Mouse (Mus musculus) cerebellum, adult 9-10 months (tissue): Measurements from ENCODE around the gene Galnt5.
A peak's percentile ranks its signal among the peaks of the same experiment; 100 is the strongest.

ENCODE experiments used
- DNase-seq: peaks from one replicate; pipeline ENCODE4 v3.0.0; 2022

Gene Galnt5

DNA sequence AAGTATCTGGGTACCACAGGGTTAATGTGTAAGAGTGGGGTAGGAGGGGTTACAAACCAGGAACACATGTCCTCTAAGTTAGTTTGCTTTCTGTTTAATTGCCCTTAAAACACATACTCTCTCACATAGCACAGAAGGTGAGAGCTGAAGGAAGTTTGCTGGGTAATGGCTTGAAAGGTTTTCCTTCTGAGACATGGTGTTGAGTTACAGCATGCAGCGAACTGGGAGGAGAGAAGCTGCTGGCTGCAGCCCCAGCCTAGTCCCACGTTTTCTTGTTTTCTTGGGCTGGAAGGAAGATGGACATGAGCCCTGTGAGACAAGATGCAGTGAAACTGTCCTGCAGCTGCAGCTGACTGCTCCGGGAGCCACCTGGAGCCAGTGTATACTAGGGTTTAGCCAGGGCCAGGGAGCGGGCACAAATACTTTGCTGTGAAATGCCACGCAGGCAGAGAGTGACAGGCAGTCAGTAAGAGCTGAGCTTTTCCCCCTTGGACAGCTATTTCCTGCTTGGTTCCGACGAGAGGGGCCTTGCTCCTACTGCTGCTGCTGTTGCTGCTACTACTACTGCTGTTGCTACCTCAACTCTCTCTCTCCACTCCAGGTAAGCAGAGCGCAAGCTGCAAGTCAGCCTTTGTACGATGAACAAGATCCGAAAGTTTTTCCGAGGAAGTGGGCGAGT, at the start of gene Galnt5:
Gene Galnt5, plus strand, starts transcription at position 133 of the 679 bp plus-strand sequence.
- DNase-seq = no peak

DNA sequence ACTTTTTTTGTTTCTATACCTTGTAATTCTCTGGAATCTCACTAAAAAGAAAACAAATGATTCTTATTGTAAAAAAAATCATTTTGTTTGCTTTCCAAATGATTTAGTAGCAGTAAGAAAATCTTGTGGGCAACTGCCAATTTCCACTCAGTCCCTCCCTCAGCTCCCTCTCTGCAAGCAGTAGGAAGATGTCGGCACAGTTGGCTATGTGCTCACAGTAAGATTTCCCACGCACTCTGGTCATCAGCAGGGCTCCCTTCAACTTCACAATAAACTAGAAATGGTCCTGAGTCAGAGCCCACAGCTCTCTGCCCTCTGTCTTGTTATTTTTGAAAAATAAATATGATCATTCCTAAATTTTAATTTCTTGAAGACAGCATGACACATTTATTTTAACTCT, 46.1 kb upstream of the Galnt5 start:
- peak; percentile 66 for DNase-seq

DNA sequence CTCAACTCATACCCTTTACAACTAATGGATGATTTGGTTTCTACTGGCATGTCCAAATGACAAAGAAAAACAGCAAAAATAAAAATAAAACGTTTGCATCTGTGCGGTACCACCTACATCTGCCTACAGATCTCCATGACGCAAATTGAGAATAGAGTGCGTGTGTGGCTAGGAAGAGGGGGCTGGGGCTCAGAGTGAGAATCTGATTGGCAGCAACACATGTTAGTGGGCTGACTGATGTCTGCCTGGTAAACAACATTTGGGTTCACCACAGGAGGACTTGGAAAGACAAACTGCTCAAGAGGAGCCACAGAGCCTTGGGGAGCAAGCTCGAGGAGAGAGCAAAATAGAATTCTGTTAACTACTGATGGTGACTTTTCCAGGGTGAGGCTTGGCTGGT, 36.9 kb upstream of the Galnt5 start:
- peak; percentile 87 for DNase-seq

DNA sequence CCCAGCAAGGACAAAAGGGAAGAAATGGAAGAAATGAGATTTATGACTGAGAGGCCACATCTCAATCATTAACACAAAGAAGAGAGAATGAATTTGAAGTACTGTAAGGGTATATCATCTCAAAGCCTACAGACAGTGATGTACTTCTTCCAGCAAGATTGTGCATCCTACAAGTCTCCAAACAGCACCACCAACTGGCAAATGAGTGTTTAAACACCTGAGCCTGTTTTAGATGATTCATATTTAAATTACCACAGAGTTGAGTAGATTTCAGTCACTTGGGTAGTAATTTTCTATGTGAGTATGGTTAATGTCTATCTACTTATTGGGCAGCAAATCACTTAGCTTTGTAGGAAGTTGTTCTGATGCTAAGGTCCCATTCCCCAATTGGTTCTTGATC, 15.4 kb upstream of the Galnt5 start:
- DNase-seq = no peak

DNA sequence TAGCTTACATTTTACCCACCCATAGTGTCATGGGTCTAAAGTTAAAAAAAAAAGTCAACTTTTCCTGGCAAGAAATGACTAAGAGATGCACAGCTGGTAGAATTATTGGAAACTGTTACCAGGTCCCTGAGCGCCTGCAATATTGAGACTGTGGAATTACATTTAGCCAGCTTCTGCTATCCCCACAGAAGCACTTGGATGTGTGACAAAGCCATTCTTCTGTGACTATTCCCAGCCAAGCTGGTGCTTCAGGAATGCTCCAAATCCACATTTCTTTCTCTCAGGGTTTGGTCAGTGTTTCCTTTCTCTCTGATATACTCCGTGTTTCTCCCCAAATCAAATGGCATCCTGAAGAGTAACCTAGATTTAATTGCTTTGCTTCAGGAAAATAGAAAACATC, 6.6 kb upstream of the Galnt5 start:
- peak; percentile 21 for DNase-seq

DNA sequence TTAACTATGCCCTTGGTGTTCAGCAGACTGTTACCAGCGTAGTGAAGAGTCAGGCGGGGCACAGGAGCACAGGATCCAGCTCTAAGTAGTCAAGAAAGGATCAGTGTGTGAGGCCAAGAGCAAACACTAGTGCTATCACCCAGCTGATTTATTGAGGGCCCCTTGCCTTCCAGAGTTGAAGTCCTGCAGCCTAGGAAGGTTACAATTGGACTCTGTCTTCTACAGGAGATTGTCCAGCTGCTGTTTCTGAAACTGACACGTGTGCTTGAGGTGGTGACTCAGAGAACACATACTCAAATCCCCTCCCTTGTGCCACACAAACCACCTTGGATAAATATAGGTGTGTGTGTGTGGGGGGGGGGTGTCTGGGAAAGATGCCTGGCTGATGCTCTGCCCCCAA, 3.8 kb downstream of the Galnt5 start:
- no peak for DNase-seq

DNA sequence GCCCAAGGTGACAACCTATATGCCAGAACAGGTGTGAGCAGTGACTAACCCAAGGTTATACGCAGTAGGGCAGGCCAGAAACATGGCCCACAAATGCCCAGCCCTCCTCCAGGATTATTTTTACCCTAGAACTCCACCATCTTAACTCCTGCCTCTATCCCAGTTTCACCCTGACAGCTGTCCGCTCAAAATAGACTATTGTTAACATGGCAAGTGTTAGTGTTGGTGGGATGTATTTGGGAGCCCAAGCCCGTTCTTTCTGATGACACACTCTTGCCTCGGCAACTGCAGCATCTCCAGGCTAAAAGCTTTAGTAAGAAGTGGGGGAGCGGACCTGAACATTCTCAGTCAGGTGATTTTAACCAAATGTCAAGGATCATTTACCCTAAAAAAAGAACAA, 9.4 kb downstream of the Galnt5 start:
- no peak for DNase-seq

- DNase-seq = peak; percentile 19
Measured at GRCm38 (mm10) chr2:58023556-58023955, 25.9 kb downstream of the Galnt5 start.

DNA sequence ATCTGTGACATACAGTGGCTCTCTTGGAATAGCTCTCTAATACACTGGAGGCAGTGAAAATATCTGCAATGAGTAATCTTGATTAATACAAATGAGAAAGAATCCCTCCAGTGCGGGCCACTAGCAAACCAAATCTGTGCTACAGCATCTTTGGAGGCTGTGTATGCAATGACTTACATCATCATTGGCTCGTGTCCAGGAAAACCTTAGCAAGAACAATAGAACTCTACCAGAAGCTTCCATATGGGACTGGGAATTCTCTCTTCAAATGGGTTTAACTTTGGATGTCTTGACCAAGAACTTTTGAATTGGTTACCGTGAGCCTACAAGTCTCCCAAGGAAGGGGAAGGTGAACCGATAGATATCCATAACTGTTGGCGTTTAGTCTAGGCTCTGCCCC, 29.1 kb downstream of the Galnt5 start:
- no peak for DNase-seq

DNA sequence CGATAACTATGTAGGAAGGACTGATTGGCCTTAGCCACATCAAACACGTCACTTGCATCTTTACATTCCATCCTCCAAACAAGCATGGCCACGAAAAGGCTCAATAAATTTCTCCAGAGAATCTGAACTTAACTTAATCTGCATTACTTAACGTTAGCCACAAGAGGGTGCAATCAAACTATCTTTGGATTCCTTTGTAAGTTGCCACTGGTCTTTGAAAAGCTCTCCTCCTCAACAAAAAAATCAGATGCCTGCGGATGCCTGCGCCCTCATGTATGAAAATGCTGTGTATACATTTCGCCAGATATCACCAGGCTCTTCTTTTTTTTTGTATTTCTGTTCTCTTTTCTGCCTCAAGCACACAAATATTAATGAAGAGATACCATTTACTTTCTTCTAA, 31.7 kb downstream of the Galnt5 start:
- DNase-seq = peak; percentile 75

DNA sequence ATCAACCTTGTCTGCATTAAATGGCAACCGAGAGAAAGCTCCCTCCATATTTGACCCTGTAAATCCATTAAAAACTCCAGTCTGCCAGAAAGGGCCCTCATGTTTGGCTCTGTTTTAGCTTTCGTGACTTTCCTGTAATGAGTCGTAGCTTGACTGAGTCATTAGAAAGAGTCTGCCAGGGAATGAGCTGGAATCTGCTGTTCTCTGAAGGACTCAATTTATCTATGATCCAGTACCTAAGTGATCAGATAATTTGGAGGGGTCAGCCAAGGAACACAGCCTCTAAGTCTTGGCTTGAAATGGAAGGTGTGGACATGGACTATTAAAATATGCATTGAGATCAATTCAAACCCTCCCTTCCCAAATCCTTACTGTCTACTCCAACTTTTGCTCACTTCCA, 33.7 kb downstream of the Galnt5 start:
- DNase-seq = no peak

GRCm38 (mm10) chr2:58035635-58036034, 38.0 kb downstream of the Galnt5 start:
- DNase-seq = no peak

DNA sequence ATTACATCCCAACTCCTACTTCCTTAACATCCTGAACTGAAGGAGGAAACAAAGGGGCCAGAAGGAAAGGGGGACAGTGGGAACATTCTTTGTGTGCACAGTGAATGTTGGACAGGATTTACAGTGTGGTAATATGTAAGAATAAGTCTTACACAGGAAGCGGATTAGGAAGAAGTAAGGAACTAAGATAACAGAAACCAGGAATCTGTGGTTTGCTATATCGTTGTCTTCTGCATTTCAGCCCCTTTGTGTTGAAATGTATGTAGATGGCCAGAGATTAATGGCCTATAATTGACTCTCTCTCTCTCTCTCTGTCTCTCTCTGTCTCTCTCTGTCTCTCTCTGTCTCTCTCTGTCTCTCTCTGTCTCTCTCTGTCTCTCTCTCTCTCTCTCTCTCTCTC, 39.2 kb downstream of the Galnt5 start:
- no peak for DNase-seq

DNA sequence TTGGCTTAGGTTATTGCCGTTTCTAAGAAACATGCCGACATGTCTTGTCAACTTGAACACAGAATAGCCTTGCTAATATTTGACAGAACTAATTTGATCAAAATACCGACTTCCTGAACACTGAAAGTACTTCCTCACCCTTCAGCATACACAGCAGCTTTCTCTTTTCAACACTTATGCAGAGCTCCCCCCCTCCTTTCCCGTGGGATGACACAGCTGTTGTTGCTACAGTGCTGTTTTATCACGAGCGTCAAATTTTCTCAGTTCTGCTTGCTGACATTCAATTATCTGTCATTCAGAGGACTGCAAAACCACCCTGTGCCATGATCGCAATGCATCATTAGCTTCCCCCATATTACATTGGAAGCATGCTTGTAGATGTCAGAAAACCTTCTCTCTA, 44.2 kb downstream of the Galnt5 start:
- no peak for DNase-seq

DNA sequence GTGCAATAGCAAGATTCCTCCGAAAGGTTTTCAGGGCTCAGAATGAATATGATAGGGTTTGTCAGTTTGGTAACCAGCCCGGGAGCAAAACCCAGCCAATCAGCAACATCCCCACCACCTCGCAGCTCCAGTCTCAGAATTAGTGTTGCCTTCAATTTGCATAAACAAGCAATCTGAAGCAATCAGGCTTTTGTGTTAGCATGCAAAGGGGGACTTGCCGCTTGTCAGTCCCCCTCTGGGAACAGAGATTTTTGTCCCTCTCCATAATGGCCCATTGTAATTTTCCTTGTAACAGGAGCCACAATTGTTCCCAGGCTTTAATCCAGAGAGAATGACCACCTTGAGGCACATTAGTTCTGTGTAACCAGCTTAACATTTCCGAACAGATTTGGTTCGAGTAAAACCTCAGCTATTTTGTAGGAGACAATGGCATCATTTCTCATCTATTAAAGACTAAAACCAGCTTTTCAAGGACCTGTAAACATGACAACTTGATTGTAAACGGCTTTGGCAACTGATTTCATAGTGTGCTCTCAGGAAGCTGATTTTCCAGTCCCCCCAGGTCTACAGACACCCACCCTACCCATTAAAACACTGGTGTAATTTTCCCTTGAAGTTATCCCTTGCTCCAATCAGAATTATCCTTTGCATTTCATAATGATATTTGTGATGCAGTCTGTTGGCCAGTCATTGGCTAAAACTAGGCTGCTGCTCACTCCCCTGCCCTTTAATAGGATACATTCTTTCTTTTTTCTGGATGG, 55.3 kb downstream of the Galnt5 start, which contains the start of gene Ermn:
Gene Ermn, minus strand, starts transcription at position 44 of the 761 bp plus-strand sequence.
- DNase-seq = peak; percentile 24

DNA sequence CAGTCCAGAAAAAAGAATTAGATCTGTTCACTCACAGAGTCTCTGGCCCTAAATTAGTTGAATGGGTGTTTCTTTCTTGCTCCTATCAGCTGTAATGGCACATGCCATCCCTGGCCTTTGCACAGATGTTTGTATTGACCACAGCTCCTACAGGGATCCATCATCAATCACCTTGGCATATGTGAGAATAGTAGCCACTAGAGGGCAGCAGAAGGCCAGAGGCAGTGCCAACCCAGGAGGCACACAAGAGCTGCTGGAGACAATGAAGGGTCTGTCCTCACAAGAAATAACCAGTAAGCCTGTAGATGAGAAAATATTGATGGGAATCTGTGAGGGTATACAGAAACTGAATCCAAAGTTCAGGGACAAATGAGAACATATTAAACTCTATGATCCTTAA, 57.7 kb downstream of the Galnt5 start:
- DNase-seq = peak; percentile 89

DNA sequence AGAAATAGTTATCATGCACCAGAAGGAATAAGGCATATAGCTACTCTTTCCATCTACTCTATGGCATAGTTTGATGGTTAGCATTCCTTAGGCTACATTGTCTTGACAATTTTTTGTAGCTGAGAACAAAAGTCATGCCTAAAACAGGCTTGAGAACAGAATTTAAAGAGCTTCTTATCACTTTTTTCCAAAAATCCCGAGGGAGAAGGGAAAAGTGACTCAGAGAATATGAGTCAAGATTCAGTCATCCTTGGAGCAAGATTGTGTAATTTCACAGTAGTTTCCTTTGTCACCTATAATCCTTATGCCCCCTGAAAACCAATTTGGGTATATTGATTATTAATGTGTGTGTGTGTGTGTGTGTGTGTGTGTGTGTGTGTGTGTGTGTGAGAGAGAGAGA, 82.2 kb downstream of the Galnt5 start:
- DNase-seq = no peak

DNA sequence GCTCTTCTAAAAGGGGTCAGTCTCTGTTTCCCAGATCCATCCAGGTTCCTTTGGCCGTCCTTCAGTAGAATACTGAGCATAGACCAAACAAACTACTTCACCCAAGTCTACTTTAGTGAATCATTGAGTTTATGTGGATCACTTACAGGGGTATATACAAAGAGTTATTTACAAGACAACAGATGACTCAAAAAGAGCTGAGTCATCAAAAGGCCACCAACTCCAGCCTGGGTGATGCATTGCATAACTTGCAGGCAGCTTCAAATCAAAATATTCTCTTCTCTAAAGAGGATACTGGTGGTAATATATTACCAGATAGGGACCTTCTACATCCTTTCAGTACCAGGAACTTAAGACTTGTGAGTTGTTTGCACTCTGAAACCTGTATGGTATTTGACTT, 88.7 kb downstream of the Galnt5 start:
- no peak for DNase-seq

GRCm38 (mm10) chr2:58094818-58095217, 97.1 kb downstream of the Galnt5 start:
- DNase-seq = no peak
